Mouse (Mus musculus): Measurements from ENCODE around the gene Dtx1.

GRCm38 (mm10) chr5:120710826-120711248 is 890 bp downstream of the Dtx1 start:
- TF ChIP-seq CTCF (IDR thresholded peaks at IDR 0.05; ENCODE audit: low read depth, low read length) (no peak), POLR2AphosphoS5 (IDR thresholded peaks at IDR 0.05; ENCODE audit: insufficient replicate concordance, low read depth, low read length) (no peak), TAL1 (conservative IDR thresholded peaks at IDR 0.05; ENCODE audit: low read depth, low read length) (no peak)
